Mouse (Mus musculus) myocyte (in vitro differentiated cells): ENCODE data around the gene Il34. TPM values are rescaled to one million over a fixed set of nuclear protein-coding genes. Genes with fewer than 3 reads are reported as not detected.
A peak's percentile ranks its signal among the peaks of the same experiment; 100 is the strongest.

ENCODE experiments used
- H3K27me3 ChIP-seq: one replicate; pipeline ENCODE4 v1.6.1; 2011; ENCODE audit not compliant: control insufficient read depth, insufficient read depth, insufficient read length
- H3K36me3 ChIP-seq: one replicate; pipeline ENCODE4 v1.6.1; 2011; ENCODE audit not compliant: control insufficient read depth, insufficient read depth
- H3K4me2 ChIP-seq: one replicate; pipeline ENCODE4 v1.6.1; 2011; ENCODE audit warnings: low read depth, control low read depth
- H3K4me3 ChIP-seq: one replicate; pipeline ENCODE4 v1.5.1; 2011; ENCODE audit warnings: mild to moderate bottlenecking, control low read depth, moderate library complexity
- H3K79me2 ChIP-seq: one replicate; pipeline ENCODE4 v1.6.1; 2011; ENCODE audit not compliant: control insufficient read depth, insufficient read depth
- H3ac ChIP-seq: one replicate; pipeline ENCODE4 v1.6.1; 2011; ENCODE audit not compliant: control insufficient read depth, insufficient read length
- CEBPB ChIP-seq: IDR thresholded peaks from 2 replicates; pipeline ENCODE4 v1.6.1; 2011; ENCODE audit warnings: mild to moderate bottlenecking, moderate library complexity; ENCODE audit not compliant: poor library complexity, insufficient read depth, severe bottlenecking
- E2F4 ChIP-seq: IDR thresholded peaks from one replicate; pipeline ENCODE4 v1.6.1; 2011; ENCODE audit warnings: mild to moderate bottlenecking, control low read depth, moderate library complexity; ENCODE audit not compliant: insufficient read depth
- MAX ChIP-seq: IDR thresholded peaks from one replicate; pipeline ENCODE4 v1.6.1; 2011; ENCODE audit warnings: low read depth, mild to moderate bottlenecking, control low read depth
- MYOD1 ChIP-seq, 3 experiments: IDR thresholded peaks; one replicate each; pipeline ENCODE4 v1.6.1; 2011; ENCODE audit warnings: control low read depth in 2 of 3, low read depth in 2 of 3, mild to moderate bottlenecking in 2 of 3, moderate library complexity in 1 of 3; ENCODE audit not compliant: insufficient read length in 2 of 3, control insufficient read depth in 1 of 3
- MYOG ChIP-seq, 3 experiments: IDR thresholded peaks; one replicate each; pipeline ENCODE4 v1.6.1; 2011; ENCODE audit warnings: control low read depth in 2 of 3, low read depth in 2 of 3, mild to moderate bottlenecking in 2 of 3; ENCODE audit not compliant: insufficient read length in 2 of 3, control insufficient read depth in 1 of 3, insufficient read depth in 1 of 3
- POLR2A ChIP-seq: IDR thresholded peaks from one replicate; pipeline ENCODE4 v1.6.1; 2011; ENCODE audit warnings: low read depth, mild to moderate bottlenecking, control low read depth, moderate library complexity; ENCODE audit not compliant: insufficient read length
- POLR2AphosphoS2 ChIP-seq: IDR thresholded peaks from one replicate; pipeline ENCODE4 v1.6.1; 2011; ENCODE audit warnings: low read depth, control low read depth; ENCODE audit not compliant: insufficient read length
- REST ChIP-seq: IDR thresholded peaks from one replicate; pipeline ENCODE4 v1.6.1; 2011; ENCODE audit warnings: mild to moderate bottlenecking, control low read depth, moderate library complexity; ENCODE audit not compliant: insufficient read depth, insufficient read length
- SRF ChIP-seq: IDR thresholded peaks from one replicate; pipeline ENCODE4 v1.6.1; 2011; ENCODE audit warnings: low read depth; ENCODE audit not compliant: control insufficient read depth, insufficient read length
- TCF12 ChIP-seq: IDR thresholded peaks from one replicate; pipeline ENCODE4 v1.6.1; 2011; ENCODE audit warnings: mild to moderate bottlenecking, control low read depth; ENCODE audit not compliant: poor library complexity, insufficient read depth, severe bottlenecking
- TCF3 ChIP-seq: IDR thresholded peaks from one replicate; pipeline ENCODE4 v1.6.1; 2011; ENCODE audit warnings: low read depth, control low read depth; ENCODE audit not compliant: insufficient read length
- USF1 ChIP-seq: IDR thresholded peaks from one replicate; pipeline ENCODE4 v1.6.1; 2011; ENCODE audit warnings: low read depth, mild to moderate bottlenecking, control low read depth, moderate library complexity
- polyA plus RNA-seq: library from polyadenylated mRNA; unstranded; fragments of >200 nt; fragmentation: generic; extraction: Trizol; gene quantifications from one replicate; pipeline ENCODE4 v1.2.1, GENCODE M21; 2012; ENCODE audit warnings: missing spikeins

Il34 gene
- 13.4 TPM for polyA plus RNA-seq

DNA sequence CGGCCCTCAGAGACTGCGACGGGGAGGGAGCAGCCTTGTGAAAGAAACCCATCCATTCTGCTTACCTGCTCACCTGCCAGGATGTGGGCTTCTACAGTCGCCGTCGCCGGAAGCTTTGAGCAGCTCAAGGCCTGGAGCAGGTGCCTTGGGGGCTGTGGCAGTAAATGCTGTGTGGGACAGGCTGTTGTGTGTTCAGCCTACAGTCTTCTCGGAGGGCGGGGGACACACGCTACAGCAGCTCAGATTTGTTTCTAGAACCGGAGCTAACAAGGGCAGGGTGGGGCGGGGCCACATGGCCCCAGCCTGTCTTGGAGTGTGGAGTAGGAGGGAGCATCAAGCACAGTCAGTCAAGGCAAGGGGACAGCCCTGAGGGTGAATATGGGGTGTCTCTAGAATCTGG, at the start of gene Il34:
Gene Il34, minus strand, starts transcription at position 256 of the 400 bp plus-strand sequence.
- Histone ChIP-seq H3K4me3 (no peak within 1 kb of the TSS), H3K79me2 (no peaks in the 10 kb centered on the region), H3K36me3 (peaks cover 12% of the 10 kb centered on the region), H3ac (no peak within 1 kb of the TSS), H3K4me2 (no peak within 1 kb of the TSS), H3K27me3 (no peaks in the 10 kb centered on the region)
- no peak for TF ChIP-seq SRF
- no peak for TF ChIP-seq POLR2A

DNA sequence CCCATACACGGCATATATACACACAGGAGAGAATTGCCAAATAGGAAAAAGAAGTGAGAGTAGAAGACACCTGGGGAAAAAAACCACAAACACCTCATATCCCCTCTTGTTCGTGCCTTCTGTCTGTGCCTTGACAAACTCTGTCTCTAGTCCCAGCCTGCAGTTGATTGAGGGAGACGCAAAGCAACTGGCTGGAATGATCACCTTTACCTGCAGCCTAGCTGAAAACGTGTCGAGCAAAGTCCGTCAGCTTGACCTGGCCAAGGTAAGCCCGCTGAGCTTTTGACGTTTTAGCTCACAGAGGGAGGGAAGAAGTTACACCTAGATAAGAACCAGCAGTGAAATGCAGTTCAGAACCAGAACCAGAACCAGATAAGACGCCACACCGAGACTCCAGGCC, 45.5 kb upstream of the Il34 start:
- peaks cover 28% of the 10 kb centered on the region for H3K79me2 ChIP-seq
- no peak overlapping the region for H3K4me3 ChIP-seq
- TF ChIP-seq CEBPB (no peak), REST (no peak), E2F4 (no peak), MYOD1 (IDR thresholded peaks at IDR 0.05; ENCODE audit: control insufficient read depth in 1 of 3, insufficient read length in 2 of 3, low read depth in 2 of 3) (no peak), USF1 (no peak), POLR2A (no peak)
- H3K4me2 ChIP-seq, result no peak overlapping the region
- no peaks in the 10 kb centered on the region for H3K27me3 ChIP-seq
- no peak overlapping the region for H3ac ChIP-seq
- peaks cover 65% of the 10 kb centered on the region for H3K36me3 ChIP-seq

DNA sequence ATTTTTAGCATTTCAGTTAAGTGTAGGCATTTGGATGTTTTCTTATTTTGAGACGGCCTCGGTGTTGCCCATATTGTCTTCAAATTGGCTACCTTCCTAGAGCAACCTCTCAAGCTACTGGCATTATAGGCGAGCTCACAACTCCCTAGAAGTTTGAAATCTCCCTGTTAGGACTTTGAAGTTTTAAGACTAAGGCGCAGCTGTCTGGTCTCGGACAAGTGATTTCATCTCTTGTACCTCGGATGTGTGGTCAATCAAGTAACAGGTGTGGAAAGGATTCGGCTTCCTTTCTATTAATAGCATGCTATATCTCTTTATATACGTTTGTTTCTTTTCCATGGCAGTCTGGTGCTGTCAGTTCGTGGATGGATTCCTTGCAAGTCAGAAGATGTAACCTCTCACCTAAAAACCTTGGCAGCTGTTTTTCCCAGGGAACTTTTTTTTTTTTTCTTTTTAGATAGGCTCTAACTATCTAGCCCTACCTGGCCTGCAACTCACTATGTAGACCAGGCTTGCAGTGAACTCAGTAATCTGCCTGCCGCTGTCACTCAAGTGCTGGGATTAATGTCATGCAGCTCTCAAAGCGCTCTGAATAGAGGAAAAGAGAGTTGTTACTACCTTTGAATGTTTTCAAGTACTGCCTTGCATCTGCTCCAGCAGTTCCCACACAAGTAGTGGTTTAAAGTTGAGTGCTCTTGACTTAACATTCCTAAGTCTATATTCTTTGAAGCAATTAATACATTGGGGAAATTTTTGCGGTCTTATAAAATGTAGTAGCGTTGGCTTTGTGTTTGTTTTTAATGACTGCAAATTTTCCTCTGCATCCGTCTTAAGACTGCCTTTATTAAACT, 42.1 kb upstream of the Il34 start:
- TF ChIP-seq MYOG (IDR thresholded peaks at IDR 0.05; ENCODE audit: control insufficient read depth in 1 of 3, insufficient read depth in 1 of 3, insufficient read length in 2 of 3, low read depth in 2 of 3) (peak in 1 of 3 experiments; percentile 38), POLR2AphosphoS2 (no peak), MAX (no peak), MYOD1 (IDR thresholded peaks at IDR 0.05; ENCODE audit: control insufficient read depth in 1 of 3, insufficient read length in 2 of 3, low read depth in 2 of 3) (peak in 2 of 3 experiments; percentile 22 to 59)
- H3K36me3 ChIP-seq, result peaks cover 48% of the 10 kb centered on the region

DNA sequence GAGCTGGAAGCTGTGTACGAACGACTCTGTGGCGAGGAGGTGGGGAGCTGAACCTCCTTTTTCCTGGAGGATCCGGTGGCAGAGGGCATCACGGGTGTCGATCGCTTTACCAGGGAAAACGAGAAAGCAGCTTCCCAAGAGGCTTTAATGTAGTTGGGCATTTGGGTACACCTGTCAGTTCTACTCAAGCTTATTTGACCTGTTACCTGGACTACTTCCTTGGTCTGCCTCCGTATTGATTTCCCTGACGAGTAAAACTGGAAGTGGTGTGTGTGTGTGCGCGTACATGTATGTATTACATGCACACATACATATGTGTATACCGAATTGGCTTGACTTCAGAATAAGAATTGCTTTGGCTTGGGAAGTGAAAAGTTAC, 41.4 kb upstream of the Il34 start:
- peak overlapping the region; percentile 47 for H3ac ChIP-seq
- peak overlapping the region; percentile 89 for H3K4me3 ChIP-seq
- H3K36me3 ChIP-seq, result peaks cover 48% of the 10 kb centered on the region
- no peaks in the 10 kb centered on the region for H3K27me3 ChIP-seq
- H3K79me2 ChIP-seq, result peaks cover 68% of the 10 kb centered on the region
- peak overlapping the region; percentile 82 for H3K4me2 ChIP-seq
- TF ChIP-seq MYOD1 (IDR thresholded peaks at IDR 0.05; ENCODE audit: control insufficient read depth in 1 of 3, insufficient read length in 2 of 3, low read depth in 2 of 3) (peak in 1 of 3 experiments; percentile 0), TCF12 (no peak)

More for the DNA sequence above, 42.1 kb upstream of the Il34 start:
- peak overlapping the region; percentile 47 for H3ac ChIP-seq
- H3K79me2 ChIP-seq, result peaks cover 61% of the 10 kb centered on the region
- H3K4me3 ChIP-seq, result peak overlapping the region; percentile 89
- no peaks in the 10 kb centered on the region for H3K27me3 ChIP-seq
- H3K4me2 ChIP-seq, result peak overlapping the region; percentile 82

DNA sequence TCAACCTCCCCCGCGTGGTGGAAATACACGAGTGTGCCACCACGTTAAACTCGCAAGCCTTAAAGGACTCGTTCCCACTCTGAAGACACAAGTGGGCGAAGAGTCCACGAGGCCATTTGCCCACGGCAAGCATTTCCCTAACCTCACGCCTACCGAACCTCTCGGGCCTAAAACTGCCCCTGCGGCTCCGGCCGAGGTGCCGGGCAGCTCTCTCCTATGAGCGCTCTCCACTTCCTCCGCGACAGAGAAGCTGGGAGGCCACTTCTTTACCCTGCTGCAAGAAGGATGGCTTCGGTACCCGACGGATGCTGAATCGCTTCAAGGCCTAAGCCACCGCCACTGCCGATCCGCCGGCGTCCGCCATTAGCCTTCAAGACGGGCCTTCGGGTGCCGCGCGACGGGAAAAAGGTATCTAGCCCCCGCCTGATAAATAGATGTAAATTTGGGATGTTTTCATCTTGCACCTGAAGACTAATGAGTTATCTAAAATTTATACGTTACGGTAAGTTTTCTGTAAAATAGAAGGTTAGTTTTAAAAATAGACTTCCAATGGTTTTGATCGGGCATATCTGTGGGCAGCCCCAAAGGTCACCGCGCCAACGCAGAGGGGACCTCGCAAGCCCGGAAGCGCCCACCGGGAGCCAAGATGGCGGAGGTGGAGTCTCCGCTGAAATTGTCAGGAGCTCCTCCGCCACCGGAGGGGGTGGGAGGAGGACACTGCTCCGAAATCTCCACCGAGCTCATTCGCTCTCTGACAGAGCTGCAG, 40.9 kb upstream of the Il34 start, which contains the start of the genes Cog4 and Sf3b3:
Gene Cog4, plus strand, starts transcription at position 196 of the 766 bp plus-strand sequence.
Gene Sf3b3, minus strand, starts transcription at position 383 of the 766 bp plus-strand sequence.
- Histone ChIP-seq H3K4me2 (peak within 1 kb of the TSS; percentile 82), H3K79me2 (peaks cover 74% of the 10 kb centered on the region), H3K27me3 (no peaks in the 10 kb centered on the region), H3K4me3 (peak within 1 kb of the TSS; percentile 89), H3K36me3 (peaks cover 47% of the 10 kb centered on the region), H3ac (peak within 1 kb of the TSS; percentile 47)
- peak; percentile 76 for TF ChIP-seq POLR2AphosphoS2
- no peak for TF ChIP-seq TCF12
- TF ChIP-seq POLR2A, result peak; percentile 87
- no peak for TF ChIP-seq CEBPB
- TF ChIP-seq MAX, result peak; percentile 95
- TF ChIP-seq REST, result no peak
- TF ChIP-seq MYOD1 (IDR thresholded peaks at IDR 0.05; ENCODE audit: control insufficient read depth in 1 of 3, insufficient read length in 2 of 3, low read depth in 2 of 3), result no peak
- TF ChIP-seq TCF3, result no peak
- TF ChIP-seq MYOG (IDR thresholded peaks at IDR 0.05; ENCODE audit: control insufficient read depth in 1 of 3, insufficient read depth in 1 of 3, insufficient read length in 2 of 3, low read depth in 2 of 3), result no peak
- no peak for TF ChIP-seq E2F4
